Mouse (Mus musculus) hindbrain, embryonic 10.5 days (tissue): ENCODE data around the gene Plekhm1. TPM values are rescaled to one million over a fixed set of nuclear protein-coding genes. Genes with fewer than 3 reads are reported as not detected.
A peak's percentile ranks its signal among the peaks of the same experiment; 100 is the strongest.

Experiments used
- DNase-seq: peaks from one replicate; pipeline ENCODE4 v3.0.0-alpha.2; 2017; ENCODE audit warnings: low spot score
- H3K27ac ChIP-seq: fragments of 300-500 bp; sonication (generic); 2 replicates; pipeline ENCODE4 v1.5.1; 2016; ENCODE audit warnings: mild to moderate bottlenecking, moderate library complexity
- H3K27me3 ChIP-seq: fragments of 300-500 bp; sonication (generic); 2 replicates; pipeline ENCODE4 v1.6.1; 2016; ENCODE audit warnings: mild to moderate bottlenecking; ENCODE audit not compliant: poor library complexity, insufficient read depth, severe bottlenecking
- H3K36me3 ChIP-seq: fragments of 300-500 bp; sonication (generic); 2 replicates; pipeline ENCODE4 v1.6.1; 2016; ENCODE audit warnings: mild to moderate bottlenecking, moderate library complexity
- H3K4me1 ChIP-seq: fragments of 300-500 bp; sonication (generic); replicated peaks from 2 replicates; pipeline ENCODE4 v1.6.1; 2016; ENCODE audit warnings: mild to moderate bottlenecking
- H3K4me3 ChIP-seq: fragments of 300-500 bp; sonication (generic); 2 replicates; pipeline ENCODE4 v1.5.1; 2016; ENCODE audit warnings: mild to moderate bottlenecking, moderate library complexity
- H3K9me3 ChIP-seq: fragments of 300-500 bp; sonication (generic); 2 replicates; pipeline ENCODE4 v1.6.1; 2016; ENCODE audit warnings: mild to moderate bottlenecking, moderate library complexity
- WGBS: fragments of 180-500 bp; shearing (Covaris S2); methylation state at CpG from one replicate; pipeline ENCODE4 v1.1.7; 2016; 5-methylcytosine and 5-hydroxymethylcytosine counted together
- polyA plus RNA-seq: library from polyadenylated mRNA; unstranded; fragments of >200 nt; fragmentation: Nextera tagmentation; extraction: Ambion mirVana; gene quantifications from 2 replicates; pipeline ENCODE4 v1.2.1, GENCODE M21; 2016

Gene Plekhm1
- polyA plus RNA-seq, 1 experiment from 2014 or later = 11.6 TPM

DNA sequence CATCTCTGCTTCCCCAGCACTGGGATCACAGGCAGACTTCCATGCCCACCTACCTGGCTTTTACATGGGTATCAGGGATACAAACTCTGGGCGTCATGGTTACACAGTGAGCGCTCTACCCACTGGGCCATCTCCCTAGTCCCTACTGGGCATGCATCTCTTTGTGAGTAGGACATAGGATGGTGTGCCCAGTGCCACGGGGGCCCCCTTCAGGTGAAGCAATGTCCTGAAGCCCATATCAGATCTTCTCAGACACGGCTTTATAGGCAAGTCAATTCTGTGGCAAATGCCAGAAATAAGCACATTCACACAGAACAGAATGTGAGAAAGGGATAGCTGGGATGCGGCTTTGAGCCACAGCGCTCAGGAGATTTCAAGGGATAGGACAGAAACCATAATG lies 69.4 kb downstream of the Plekhm1 start:
- Histone ChIP-seq H3K27ac (no peak overlapping the region), H3K4me1 (peaks cover 28% of the 10 kb centered on the region), H3K36me3 (no peaks in the 10 kb centered on the region), H3K4me3 (no peak overlapping the region), H3K27me3 (peaks cover 15% of the 10 kb centered on the region), H3K9me3 (no peaks in the 10 kb centered on the region)
- DNase-seq = no peak
- WGBS = 84% methylated on average over 6 of the region's 6 CpGs

DNA sequence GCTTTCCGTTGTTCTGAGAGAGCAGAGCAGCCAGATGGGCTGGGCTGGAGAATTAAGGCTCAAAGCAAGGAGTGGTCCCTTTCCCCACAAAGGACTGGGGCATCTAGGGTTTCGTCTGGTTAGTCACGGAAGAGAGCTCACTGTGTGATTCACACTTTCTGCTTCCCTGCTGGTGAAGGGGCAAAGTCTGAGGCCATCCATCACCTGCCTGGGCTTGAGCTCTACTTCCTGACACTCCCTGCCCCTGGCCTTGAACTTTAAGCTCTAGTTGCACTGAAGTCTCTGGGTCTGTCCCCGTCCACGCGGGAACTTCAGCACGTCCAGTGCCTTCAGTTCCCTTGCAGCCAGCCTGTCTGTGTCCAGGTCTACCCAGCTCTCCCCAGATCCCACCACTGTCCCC lies 71.8 kb downstream of the Plekhm1 start:
- WGBS = 47% methylated on average over 7 of the region's 7 CpGs
- H3K27me3 ChIP-seq = peaks cover 18% of the 10 kb centered on the region
- H3K27ac ChIP-seq = no peak overlapping the region
- H3K4me3 ChIP-seq = no peak overlapping the region
- no peaks in the 10 kb centered on the region for H3K9me3 ChIP-seq
- peaks cover 23% of the 10 kb centered on the region for H3K4me1 ChIP-seq
- no peaks in the 10 kb centered on the region for H3K36me3 ChIP-seq
- no peak for DNase-seq

DNA sequence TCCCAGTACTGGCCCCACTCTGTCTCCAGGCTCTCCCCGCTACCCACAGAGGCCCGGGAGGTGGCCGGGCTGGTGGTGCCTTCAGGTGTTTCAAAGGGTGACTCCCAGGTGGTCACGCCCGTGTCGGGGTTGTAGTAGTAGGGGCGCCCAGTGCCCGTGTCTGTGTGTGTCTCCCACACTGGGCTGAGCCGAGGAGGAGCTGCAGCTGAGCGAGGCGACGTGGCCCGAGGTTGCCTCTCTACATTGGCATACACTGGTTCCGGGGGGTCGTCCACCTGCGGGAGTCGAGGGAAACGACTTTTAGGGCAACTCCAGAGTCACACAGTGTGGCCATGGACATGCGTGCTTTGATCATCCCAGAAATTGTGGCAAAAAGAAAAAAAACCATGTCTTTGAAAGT lies 72.4 kb downstream of the Plekhm1 start:
- Histone ChIP-seq H3K4me1 (peaks cover 20% of the 10 kb centered on the region), H3K36me3 (no peaks in the 10 kb centered on the region), H3K4me3 (peak overlapping the region; percentile 31), H3K27ac (no peak overlapping the region; the same call in 1 of the 2 replicates), H3K27me3 (peaks cover 24% of the 10 kb centered on the region), H3K9me3 (no peaks in the 10 kb centered on the region)
- DNase-seq = no peak
- WGBS = 73% methylated on average over 19 of the region's 19 CpGs

DNA sequence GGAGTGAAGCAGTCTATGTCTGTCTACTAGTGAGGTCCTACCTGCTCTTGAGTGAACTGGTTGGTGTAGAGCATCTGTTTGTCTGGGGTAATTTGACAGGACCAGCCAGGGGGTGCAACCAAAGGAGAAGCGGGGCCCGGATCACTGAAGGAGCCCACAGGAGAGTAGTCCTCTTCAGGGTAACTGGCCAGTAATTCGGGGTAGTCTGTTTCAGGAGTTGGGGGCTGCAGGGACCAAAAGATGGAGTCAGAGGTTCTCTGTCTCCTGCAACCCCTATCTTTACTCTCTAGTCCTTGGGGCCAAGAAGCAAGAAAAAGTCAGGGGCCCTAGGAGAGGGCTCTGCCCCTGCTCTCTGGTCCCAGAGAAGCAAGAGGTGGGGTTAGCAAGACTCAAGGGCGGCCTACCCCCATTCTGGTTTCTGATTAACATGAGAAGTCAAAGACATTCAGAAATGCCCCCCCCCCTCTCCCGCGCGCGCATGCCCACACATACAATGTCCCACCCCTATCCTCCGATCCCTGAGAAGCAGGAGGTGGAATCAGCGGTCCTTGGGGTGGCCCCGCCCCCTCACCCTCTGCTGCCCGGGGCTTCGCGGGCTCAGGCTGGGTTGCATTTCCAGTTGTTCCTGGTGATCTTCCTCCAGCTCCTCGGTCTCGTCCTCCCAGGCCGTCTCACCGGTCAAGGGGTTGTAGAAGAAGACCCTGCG lies 72.9 kb downstream of the Plekhm1 start:
- WGBS = 48% methylated on average over 19 of the region's 19 CpGs
- no peaks in the 10 kb centered on the region for H3K9me3 ChIP-seq
- DNase-seq = peak; percentile 15
- H3K27ac ChIP-seq = peak overlapping the region; percentile 23; the same call in 1 of the 2 replicates
- H3K4me3 ChIP-seq = peak overlapping the region; percentile 31
- peaks cover 20% of the 10 kb centered on the region for H3K4me1 ChIP-seq
- H3K36me3 ChIP-seq = no peaks in the 10 kb centered on the region
- H3K27me3 ChIP-seq = peaks cover 29% of the 10 kb centered on the region

DNA sequence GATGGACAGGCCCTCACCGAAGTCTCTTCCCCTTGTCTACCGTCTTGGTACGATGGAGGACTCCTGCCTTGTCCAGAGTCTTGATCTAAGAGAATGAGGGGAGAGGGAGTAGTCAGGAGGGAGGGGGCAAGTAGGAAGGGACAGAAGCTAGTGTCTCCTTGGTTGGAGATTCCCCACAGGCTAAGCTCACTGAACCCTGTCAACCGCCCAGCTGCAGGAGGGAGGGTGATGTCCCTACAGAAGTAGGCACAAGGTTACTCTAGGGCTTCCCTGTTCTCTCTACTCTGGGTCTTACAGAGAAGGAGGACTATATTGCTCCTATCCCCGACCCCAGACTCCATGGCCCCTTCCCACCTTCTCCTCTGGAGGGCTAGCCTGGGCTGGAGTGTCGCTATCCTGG lies 73.8 kb downstream of the Plekhm1 start:
- Histone ChIP-seq H3K27me3 (peaks cover 38% of the 10 kb centered on the region), H3K9me3 (no peaks in the 10 kb centered on the region), H3K36me3 (no peaks in the 10 kb centered on the region), H3K4me1 (peaks cover 24% of the 10 kb centered on the region), H3K27ac (no peak overlapping the region), H3K4me3 (no peak overlapping the region)
- DNase-seq = no peak
- 89% methylated on average over 6 of the region's 6 CpGs for WGBS

DNA sequence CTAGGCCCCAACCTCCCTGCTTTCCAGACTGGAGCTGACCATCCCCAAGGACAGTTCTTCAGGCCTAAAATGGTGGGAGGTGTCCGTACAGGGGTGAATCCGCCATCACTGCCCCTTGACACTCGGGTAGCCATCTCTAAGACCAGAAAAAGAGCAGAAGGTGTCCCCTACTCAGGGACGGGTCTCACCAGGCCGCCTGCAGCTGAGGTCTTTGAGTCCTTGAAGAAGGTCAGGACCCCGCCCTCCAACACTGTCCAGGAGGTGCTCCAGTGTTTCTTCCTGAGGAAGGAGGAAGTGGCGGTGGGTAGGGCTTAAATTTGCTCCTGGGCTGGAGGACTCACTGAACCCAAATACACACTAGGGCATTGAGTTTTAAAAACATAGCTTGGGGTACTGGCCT lies 74.4 kb downstream of the Plekhm1 start:
- Histone ChIP-seq H3K4me3 (no peak overlapping the region), H3K36me3 (no peaks in the 10 kb centered on the region), H3K9me3 (no peaks in the 10 kb centered on the region), H3K27ac (no peak overlapping the region), H3K27me3 (peaks cover 44% of the 10 kb centered on the region), H3K4me1 (peaks cover 29% of the 10 kb centered on the region)
- WGBS = 89% methylated on average over 7 of the region's 7 CpGs
- DNase-seq = no peak

DNA sequence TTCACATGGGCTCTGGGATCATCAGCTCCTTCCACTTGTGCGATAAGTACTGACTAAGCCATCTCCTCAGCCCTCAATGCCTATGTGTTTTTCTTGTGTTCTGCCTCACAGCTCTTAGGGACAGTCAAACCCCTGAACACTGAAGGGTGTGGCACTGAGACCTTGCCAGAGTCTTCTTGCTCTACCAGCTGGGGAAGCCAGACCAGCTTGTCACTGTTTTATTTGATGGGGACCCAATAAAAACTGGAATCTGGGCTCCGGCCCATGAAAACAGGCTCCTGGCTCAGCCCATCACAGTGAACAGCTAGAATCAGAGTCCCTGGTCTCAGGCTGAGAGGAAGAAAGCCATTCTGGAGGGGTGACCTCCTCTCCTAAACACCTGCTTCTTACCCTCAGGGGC lies 75.3 kb downstream of the Plekhm1 start:
- DNase-seq = no peak

DNA sequence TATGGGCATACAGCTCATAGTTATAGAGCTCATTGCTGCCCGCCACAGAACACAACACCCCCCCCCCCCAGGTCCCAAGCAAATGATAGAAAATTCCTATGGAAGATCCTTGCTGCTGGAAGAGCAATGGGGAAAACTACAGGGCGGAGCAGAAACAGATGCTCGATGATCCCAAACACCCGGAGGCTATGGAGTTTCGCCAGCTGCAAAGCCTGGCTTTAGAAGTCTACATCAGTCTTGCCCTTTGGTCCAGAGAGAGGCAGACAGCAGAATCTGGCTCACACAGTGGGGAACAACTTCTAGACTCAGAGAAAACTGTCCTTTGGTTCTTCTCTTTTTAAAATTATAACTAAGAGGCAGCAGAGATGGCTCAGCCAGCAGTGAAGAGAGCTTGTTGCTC lies 76.9 kb downstream of the Plekhm1 start:
- H3K4me1 ChIP-seq = peaks cover 38% of the 10 kb centered on the region
- no peak for DNase-seq
- no peak overlapping the region for H3K27ac ChIP-seq
- WGBS = 86% methylated on average over 5 of the region's 5 CpGs
- peaks cover 59% of the 10 kb centered on the region for H3K27me3 ChIP-seq
- H3K36me3 ChIP-seq = no peaks in the 10 kb centered on the region
- H3K4me3 ChIP-seq = no peak overlapping the region
- H3K9me3 ChIP-seq = no peaks in the 10 kb centered on the region

More for the DNA sequence above, 75.3 kb downstream of the Plekhm1 start:
- Histone ChIP-seq H3K4me3 (no peak overlapping the region), H3K36me3 (no peaks in the 10 kb centered on the region), H3K27ac (no peak overlapping the region), H3K4me1 (peaks cover 39% of the 10 kb centered on the region), H3K9me3 (no peaks in the 10 kb centered on the region), H3K27me3 (peaks cover 53% of the 10 kb centered on the region)
- 99% methylated on average over 2 of the region's 2 CpGs for WGBS

DNA sequence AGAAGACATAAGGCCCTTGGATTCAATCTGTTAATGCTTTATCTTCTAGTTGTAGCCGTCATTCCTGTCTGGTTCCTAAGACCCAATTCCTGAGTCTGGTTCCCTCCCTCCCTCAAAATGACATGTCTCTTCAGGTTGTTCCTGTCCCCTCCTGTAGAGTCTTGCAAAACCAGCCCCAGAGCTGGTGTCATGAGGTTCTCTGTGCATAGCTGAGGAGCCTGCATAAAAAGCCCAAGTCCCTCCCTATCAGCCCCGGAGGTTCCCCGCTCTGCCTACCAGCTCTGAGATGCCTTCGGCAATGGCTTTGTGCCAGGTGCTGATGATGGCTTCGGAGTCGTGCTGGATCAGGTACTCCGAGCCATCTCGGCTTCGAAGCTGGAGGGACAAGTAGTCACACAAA lies 77.6 kb downstream of the Plekhm1 start:
- peaks cover 33% of the 10 kb centered on the region for H3K4me1 ChIP-seq
- H3K27ac ChIP-seq = no peak overlapping the region
- H3K27me3 ChIP-seq = peaks cover 55% of the 10 kb centered on the region
- no peaks in the 10 kb centered on the region for H3K9me3 ChIP-seq
- H3K4me3 ChIP-seq = no peak overlapping the region
- no peak for DNase-seq
- WGBS = 87% methylated on average over 9 of the region's 9 CpGs
- H3K36me3 ChIP-seq = no peaks in the 10 kb centered on the region

DNA sequence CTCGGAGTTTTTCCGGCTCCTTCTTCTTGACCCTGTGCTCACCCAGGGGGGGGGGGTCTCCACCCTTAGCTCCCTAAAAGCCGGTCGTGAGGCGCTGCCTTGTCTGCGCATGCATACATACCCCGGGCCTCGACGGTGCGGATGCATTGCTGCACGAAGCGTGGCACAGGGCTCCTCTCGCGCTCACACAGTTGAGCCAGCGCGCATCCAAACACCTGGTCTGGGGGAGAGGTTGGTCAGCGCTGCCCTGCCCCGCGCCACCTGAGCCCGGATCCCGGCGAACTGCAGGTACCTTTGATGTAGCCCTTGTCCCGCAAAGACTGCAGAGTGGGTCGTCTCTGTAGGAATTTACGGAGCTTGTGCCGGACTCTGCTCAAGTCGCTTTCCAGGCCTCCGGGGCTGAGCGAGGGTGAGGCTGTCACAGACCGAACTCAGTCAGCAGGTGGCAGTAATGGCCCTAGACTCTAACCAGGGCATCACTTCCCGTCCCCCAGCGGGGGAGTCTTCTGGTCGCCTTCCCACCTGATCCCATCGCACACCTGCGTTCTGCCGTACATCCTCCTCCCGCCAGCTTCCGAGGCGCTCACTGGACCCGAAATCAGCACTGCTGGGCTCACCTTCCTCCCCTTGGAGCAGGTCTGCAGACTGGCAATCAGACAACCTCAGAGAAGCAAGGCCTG lies 78.6 kb downstream of the Plekhm1 start:
- peak; percentile 62 for DNase-seq
- Histone ChIP-seq H3K27me3 (peaks cover 50% of the 10 kb centered on the region), H3K4me3 (peak overlapping the region; percentile 44), H3K27ac (no peak overlapping the region), H3K36me3 (no peaks in the 10 kb centered on the region), H3K4me1 (peaks cover 26% of the 10 kb centered on the region), H3K9me3 (no peaks in the 10 kb centered on the region)
- WGBS = 14% methylated on average over 40 of the region's 40 CpGs

DNA sequence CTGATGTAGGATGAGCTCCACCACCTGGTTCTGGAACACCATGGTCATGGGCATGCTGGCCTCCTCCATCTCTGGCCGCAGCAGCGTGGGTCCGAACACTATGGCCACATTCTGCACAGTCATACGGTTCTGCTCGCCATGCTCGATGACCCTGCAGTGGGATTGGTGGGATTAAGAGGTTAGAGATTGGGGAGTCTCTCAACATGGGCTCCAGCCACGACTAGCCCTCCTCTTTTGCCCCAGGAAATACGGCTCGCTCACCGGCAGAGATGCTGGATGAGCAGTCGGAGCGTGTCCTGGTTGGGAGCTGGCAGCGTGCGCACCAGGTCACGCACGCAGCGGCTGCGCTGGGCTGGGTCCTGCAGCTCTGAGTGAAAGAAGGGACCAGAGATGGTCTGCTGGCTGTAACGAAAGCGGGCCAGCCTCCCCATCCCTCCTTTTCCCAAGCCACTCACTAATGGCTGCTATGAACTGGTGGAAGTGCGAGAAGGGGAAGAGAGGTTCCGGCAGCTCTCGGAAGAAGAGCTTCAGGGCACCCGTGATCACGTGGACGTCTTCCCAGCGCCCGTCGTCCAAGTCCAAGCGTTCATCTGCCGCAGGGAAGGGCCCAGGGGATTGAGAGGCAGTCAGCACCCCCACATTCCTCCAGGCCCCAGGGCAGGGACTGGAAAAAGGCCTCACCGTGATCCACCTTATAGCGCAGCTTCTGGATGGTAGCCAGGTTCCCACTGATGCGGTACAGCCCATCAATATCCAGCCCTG lies 79.4 kb downstream of the Plekhm1 start:
- 27% methylated on average over 34 of the region's 34 CpGs for WGBS
- H3K27me3 ChIP-seq = peaks cover 43% of the 10 kb centered on the region
- peak overlapping the region; percentile 31; the same call in 1 of the 2 replicates for H3K27ac ChIP-seq

DNA sequence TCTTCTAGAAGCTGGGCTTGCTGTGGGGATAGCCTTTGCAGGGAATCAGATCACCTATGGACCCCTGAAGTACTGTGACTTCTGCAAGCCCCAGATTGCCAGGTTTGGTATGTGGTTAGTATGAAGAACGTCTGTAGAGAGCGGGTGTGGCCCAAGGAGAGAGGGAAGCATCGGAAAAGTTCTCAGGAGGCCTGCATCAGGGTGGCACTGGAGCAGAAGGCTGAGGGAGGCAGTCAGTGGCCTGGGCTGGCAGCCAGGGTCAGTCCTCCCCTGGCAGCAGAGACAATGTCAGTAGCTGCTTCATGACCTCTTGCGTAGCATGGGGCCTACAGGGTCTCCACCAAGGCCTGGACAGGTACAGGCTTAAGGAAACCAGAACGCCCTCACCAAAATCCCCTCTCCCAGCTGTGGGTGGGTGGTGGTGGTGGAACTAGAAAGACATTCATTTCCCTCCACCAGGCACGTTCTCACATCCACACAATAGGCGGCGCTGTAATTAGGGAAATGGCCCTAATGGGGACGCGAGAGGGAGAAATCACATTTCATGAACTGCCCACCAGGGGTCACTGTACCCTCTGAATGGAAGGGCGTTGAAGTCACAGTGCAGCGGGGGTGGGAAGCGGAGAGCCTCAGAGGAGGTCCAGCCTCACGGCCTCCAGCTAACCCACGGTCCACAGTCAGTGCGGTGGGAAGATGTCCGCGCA lies 80.1 kb downstream of the Plekhm1 start:
- DNase-seq = peak; percentile 85
- Histone ChIP-seq H3K27ac (no peak overlapping the region), H3K36me3 (no peaks in the 10 kb centered on the region), H3K4me3 (peak overlapping the region; percentile 44), H3K27me3 (peaks cover 43% of the 10 kb centered on the region), H3K4me1 (peaks cover 26% of the 10 kb centered on the region), H3K9me3 (no peaks in the 10 kb centered on the region)
- WGBS = 23% methylated on average over 18 of the region's 18 CpGs

More for the DNA sequence above, 79.4 kb downstream of the Plekhm1 start:
- H3K36me3 ChIP-seq = no peaks in the 10 kb centered on the region
- peak; percentile 40 for DNase-seq
- no peaks in the 10 kb centered on the region for H3K9me3 ChIP-seq
- peak overlapping the region; percentile 44 for H3K4me3 ChIP-seq
- H3K4me1 ChIP-seq = peaks cover 26% of the 10 kb centered on the region
